Mouse (Mus musculus) hematopoietic stem cell, adult 5-6 weeks (primary cell): ENCODE measurements around the gene Slco2b1. TPM values are rescaled to one million over a fixed set of nuclear protein-coding genes. Genes with fewer than 3 reads are reported as not detected.
A peak's percentile ranks its signal among the peaks of the same experiment; 100 is the strongest.
"Not testable (repeated sequence)": the region's sequence is repeated elsewhere in the genome, so short reads cannot be mapped to it uniquely, and the experiment has no call there.

Experiments
- ATAC-seq, 2 experiments: fragments of 125-278 bp in 1 of 2; replicated peaks in 1 of 2; 2 replicates each; pipeline ENCODE4 v1.8.0; 2016 to 2017; ENCODE audit warnings: inconsistent platforms in 2 of 2, mild to moderate bottlenecking in 2 of 2, moderate number of reproducible peaks in 2 of 2, low read depth in 1 of 2, moderate TSS enrichment in 1 of 2; ENCODE audit not compliant: low FRiP score in 2 of 2, poor library complexity in 2 of 2, severe bottlenecking in 2 of 2, insufficient read depth in 1 of 2, low TSS enrichment in 1 of 2
- total RNA-seq: library from RNA; stranded (forward); fragments of 172-1452, 232-1000 nt; gene quantifications from 2 replicates; pipeline ENCODE4 v1.2.3, GENCODE M21; 2017

The Slco2b1 gene
- total RNA-seq: 1.4 and 2.6 TPM in 2 replicates

- no peak for ATAC-seq
These were observed at the start of gene Slco2b1 for GRCm38 (mm10) chr7:99711166-99711565. Gene Slco2b1 (minus strand): TSS chr7:99711340.

GRCm38 (mm10) chr7:99739276-99739675, 28.1 kb upstream of the Slco2b1 start:
- no peak for ATAC-seq

GRCm38 (mm10) chr7:99735491-99735890, 24.4 kb upstream of the Slco2b1 start:
- not testable (repeated sequence) for ATAC-seq

GRCm38 (mm10) chr7:99734612-99735011, 23.5 kb upstream of the Slco2b1 start:
- no peak for ATAC-seq

- no peak for ATAC-seq
These were observed 18.8 kb upstream of the Slco2b1 start, which contains the start of gene Olfr520 for GRCm38 (mm10) chr7:99729973-99730372. Gene Olfr520 (plus strand): TSS chr7:99730273.

GRCm38 (mm10) chr7:99716536-99716935, 5.4 kb upstream of the Slco2b1 start:
- ATAC-seq: no peak

GRCm38 (mm10) chr7:99712431-99712830, 1.3 kb upstream of the Slco2b1 start:
- no peak for ATAC-seq

- no peak for ATAC-seq
These were observed 664 bp downstream of the Slco2b1 start for GRCm38 (mm10) chr7:99710476-99710875.

- ATAC-seq: no peak
These were observed 1.1 kb downstream of the Slco2b1 start for GRCm38 (mm10) chr7:99709992-99710391.

GRCm38 (mm10) chr7:99708750-99709149, 2.4 kb downstream of the Slco2b1 start:
- ATAC-seq: no peak

- ATAC-seq: no peak
These were observed 2.8 kb downstream of the Slco2b1 start for GRCm38 (mm10) chr7:99708301-99708721.

- no peak for ATAC-seq
These were observed 3.5 kb downstream of the Slco2b1 start for GRCm38 (mm10) chr7:99707671-99708070.

GRCm38 (mm10) chr7:99707038-99707595, 4.0 kb downstream of the Slco2b1 start:
- peak in 1 of 2 experiments; percentile 25; a peak in 1 of 4 replicates for ATAC-seq

GRCm38 (mm10) chr7:99706341-99707037, 4.7 kb downstream of the Slco2b1 start:
- ATAC-seq: 0 out of 4 replicates have a peak, but pooled peaks of 1 of the 2 experiments have one; percentile 20

GRCm38 (mm10) chr7:99704736-99705519, 6.2 kb downstream of the Slco2b1 start:
- no peak for ATAC-seq

GRCm38 (mm10) chr7:99702201-99702600, 8.9 kb downstream of the Slco2b1 start:
- no peak for ATAC-seq

- ATAC-seq: no peak
These were observed 10.5 kb downstream of the Slco2b1 start for GRCm38 (mm10) chr7:99700641-99701040.

GRCm38 (mm10) chr7:99699709-99700151, 11.4 kb downstream of the Slco2b1 start:
- no peak for ATAC-seq
